Mouse (Mus musculus) neural tube, postnatal 0 days (tissue): ENCODE measurements around the gene Smug1. TPM values are rescaled to one million over a fixed set of nuclear protein-coding genes. Genes with fewer than 3 reads are reported as not detected.

ENCODE experiments used
- polyA plus RNA-seq: library from polyadenylated mRNA; unstranded; fragments of >200 nt; fragmentation: Nextera tagmentation; extraction: Ambion mirVana; gene quantifications from 2 replicates; pipeline ENCODE4 v1.2.1, GENCODE M21; 2015

Gene Smug1
- polyA plus RNA-seq: 9.8 and 10.9 TPM in 2 replicates

DNA sequence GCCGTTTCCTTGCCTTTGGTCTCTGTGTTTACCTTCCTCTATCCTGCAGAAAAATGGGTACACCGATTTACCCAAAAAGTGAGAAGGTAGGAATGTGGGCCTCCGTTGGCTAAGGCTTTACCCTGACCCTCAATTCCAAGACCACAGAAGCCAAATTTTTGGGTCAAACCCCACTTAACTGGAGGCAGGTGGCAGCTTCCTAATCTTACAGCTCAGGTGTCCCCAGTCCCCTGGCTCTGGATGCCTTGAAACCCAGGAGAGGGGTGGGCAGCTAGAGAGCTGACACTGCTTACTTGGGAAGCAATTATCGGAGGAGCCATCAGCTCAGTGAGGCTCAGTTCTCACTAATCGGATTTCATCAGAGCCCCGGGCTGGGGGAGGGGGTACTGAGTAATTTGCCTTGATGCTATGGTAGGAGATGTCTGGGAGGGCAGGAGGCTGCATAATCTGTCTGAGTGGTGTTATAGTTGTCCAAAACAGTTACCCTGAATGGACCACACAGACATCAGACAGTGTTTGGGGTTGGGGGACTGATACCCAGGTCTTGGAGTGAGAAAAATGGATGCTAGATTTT, at the start of gene Smug1:
Gene Smug1 (minus strand): TSS at position 51 of the 574 bp plus-strand sequence.

Other genes starting within 250 kb of the Smug1 start
- gene Hoxc13, start 246.0 kb downstream of the Smug1 start, polyA plus RNA-seq: 0.18 and 3.5 TPM in 2 replicates
- gene Hoxc12, start 230.3 kb downstream of the Smug1 start, polyA plus RNA-seq: 4.4 and 20.1 TPM in 2 replicates
- 2.2 and 6.3 TPM in 2 replicates for gene Hoxc11, start 212.7 kb downstream of the Smug1 start, polyA plus RNA-seq
- 50.8 and 93.8 TPM in 2 replicates for gene Hoxc10, start 200.3 kb downstream of the Smug1 start, polyA plus RNA-seq
- gene Hoxc5, start 199.6 kb downstream of the Smug1 start, polyA plus RNA-seq: 2.0 and 9.5 TPM in 2 replicates
- 25.1 and 28.0 TPM in 2 replicates for gene Hoxc9, start 190.7 kb downstream of the Smug1 start, polyA plus RNA-seq
- 27.7 and 63.8 TPM in 2 replicates for gene Hoxc8, start 176.5 kb downstream of the Smug1 start, polyA plus RNA-seq
- gene Hoxc6, start 168.8 kb downstream of the Smug1 start, polyA plus RNA-seq: 12.5 and 22.4 TPM in 2 replicates
- gene Hoxc4, start 148.2 kb downstream of the Smug1 start, polyA plus RNA-seq: 10.9 and 19.8 TPM in 2 replicates
- gene Cbx5, start 72.7 kb upstream of the Smug1 start, polyA plus RNA-seq: 78.9 and 85.6 TPM in 2 replicates
- 397 and 427 TPM in 2 replicates for gene Hnrnpa1, start 73.3 kb upstream of the Smug1 start, polyA plus RNA-seq
- 0.43 and 0.88 TPM in 2 replicates for gene Nfe2, start 91.3 kb upstream of the Smug1 start, polyA plus RNA-seq
- 157 and 169 TPM in 2 replicates for gene Copz1, start 105.6 kb upstream of the Smug1 start, polyA plus RNA-seq
- 0.65 and 0.93 TPM in 2 replicates for gene Gpr84, start 143.5 kb upstream of the Smug1 start, polyA plus RNA-seq
- 25.7 and 27.6 TPM in 2 replicates for gene Zfp385a, start 173.0 kb upstream of the Smug1 start, polyA plus RNA-seq
- gene Itga5, start 199.7 kb upstream of the Smug1 start, polyA plus RNA-seq: 3.8 and 4.8 TPM in 2 replicates